Mouse (Mus musculus): ENCODE measurements around the gene Atpaf1. TPM values are rescaled to one million over a fixed set of nuclear protein-coding genes. Genes with fewer than 3 reads are reported as not detected.

Gene Atpaf1
- polyA plus RNA-seq, 1 experiment from 2014 or later = 36.8 TPM

- Histone ChIP-seq H3K4me1 (replicated peaks; ENCODE audit: control insufficient read depth, insufficient read depth, low read length) (peaks cover 6% of the 10 kb centered on the region), H3K27ac (ENCODE audit: low read length) (no peak overlapping the region), H3K27me3 (replicated peaks; ENCODE audit: control insufficient read depth, insufficient read depth, low read length) (no peaks in the 10 kb centered on the region), H3K9me3 (ENCODE audit: control insufficient read depth, low read length) (no peaks in the 10 kb centered on the region), H3K36me3 (ENCODE audit: control insufficient read depth, insufficient read depth) (no peaks in the 10 kb centered on the region), H3K4me3 (replicated peaks; ENCODE audit: low read length) (no peak overlapping the region), H3K9ac (replicated peaks; ENCODE audit: low read depth, low read length) (no peak overlapping the region), H3K4me2 (ENCODE audit: low read length) (no peak overlapping the region)
- WGBS = 79% methylated on average over 2 of the region's 2 CpGs
- no peak for ATAC-seq
Observed at GRCm38 (mm10) chr4:115835576-115835975, 51.0 kb downstream of the Atpaf1 start.

- no peak overlapping the region for H3K4me2 ChIP-seq (ENCODE audit: low read length)
Observed at GRCm38 (mm10) chr4:115838196-115838595, 53.6 kb downstream of the Atpaf1 start.

GRCm38 (mm10) chr4:115838696-115839641, 54.4 kb downstream of the Atpaf1 start, which contains the start of gene Mknk1:
TSS of gene Mknk1 (plus strand) at chr4:115839198.
- H3K27ac ChIP-seq (ENCODE audit: low read length) = no peak within 1 kb of the TSS

More at GRCm38 (mm10) chr4:115838196-115838595, 53.6 kb downstream of the Atpaf1 start:
- WGBS = 45% methylated on average over 4 of the region's 4 CpGs
- no peaks in the 10 kb centered on the region for H3K27me3 ChIP-seq (replicated peaks; ENCODE audit: control insufficient read depth, insufficient read depth, low read length)
- no peak overlapping the region for H3K4me3 ChIP-seq (replicated peaks; ENCODE audit: low read length)
- H3K27ac ChIP-seq (ENCODE audit: low read length) = no peak overlapping the region
- no peaks in the 10 kb centered on the region for H3K36me3 ChIP-seq (ENCODE audit: control insufficient read depth, insufficient read depth)
- H3K9me3 ChIP-seq (ENCODE audit: control insufficient read depth, low read length) = no peaks in the 10 kb centered on the region
- ATAC-seq = no peak
- no peak overlapping the region for H3K9ac ChIP-seq (replicated peaks; ENCODE audit: low read depth, low read length)
- peaks cover 6% of the 10 kb centered on the region for H3K4me1 ChIP-seq (replicated peaks; ENCODE audit: control insufficient read depth, insufficient read depth, low read length)

GRCm38 (mm10) chr4:115839956-115840355, 55.3 kb downstream of the Atpaf1 start:
- Histone ChIP-seq H3K9me3 (ENCODE audit: control insufficient read depth, low read length) (no peaks in the 10 kb centered on the region), H3K27ac (ENCODE audit: low read length) (no peak overlapping the region), H3K4me3 (replicated peaks; ENCODE audit: low read length) (no peak overlapping the region), H3K4me1 (replicated peaks; ENCODE audit: control insufficient read depth, insufficient read depth, low read length) (peaks cover 6% of the 10 kb centered on the region), H3K36me3 (ENCODE audit: control insufficient read depth, insufficient read depth) (no peaks in the 10 kb centered on the region), H3K27me3 (replicated peaks; ENCODE audit: control insufficient read depth, insufficient read depth, low read length) (no peaks in the 10 kb centered on the region), H3K9ac (replicated peaks; ENCODE audit: low read depth, low read length) (no peak overlapping the region), H3K4me2 (ENCODE audit: low read length) (peak overlapping the region; percentile 50; the same call in 1 of the 2 replicates)
- WGBS = 59% methylated on average over 4 of the region's 4 CpGs
- no peak for ATAC-seq

More at GRCm38 (mm10) chr4:115838696-115839641, 54.4 kb downstream of the Atpaf1 start, which contains the start of gene Mknk1:
- 2% methylated on average over 51 of the region's 51 CpGs for WGBS
- Histone ChIP-seq H3K9ac (replicated peaks; ENCODE audit: low read depth, low read length) (peak within 1 kb of the TSS; percentile 59), H3K4me3 (replicated peaks; ENCODE audit: low read length) (peak within 1 kb of the TSS; percentile 66), H3K4me2 (ENCODE audit: low read length) (peak within 1 kb of the TSS; percentile 50), H3K4me1 (replicated peaks; ENCODE audit: control insufficient read depth, insufficient read depth, low read length) (peaks cover 6% of the 10 kb centered on the region), H3K27me3 (replicated peaks; ENCODE audit: control insufficient read depth, insufficient read depth, low read length) (no peaks in the 10 kb centered on the region), H3K9me3 (ENCODE audit: control insufficient read depth, low read length) (no peaks in the 10 kb centered on the region), H3K36me3 (ENCODE audit: control insufficient read depth, insufficient read depth) (no peaks in the 10 kb centered on the region)
- ATAC-seq = peak; percentile 97

- no peak overlapping the region for H3K27ac ChIP-seq (ENCODE audit: low read length)
- no peak overlapping the region for H3K4me2 ChIP-seq (ENCODE audit: low read length)
- 90% methylated on average over 4 of the region's 4 CpGs for WGBS
- H3K27me3 ChIP-seq (replicated peaks; ENCODE audit: control insufficient read depth, insufficient read depth, low read length) = no peaks in the 10 kb centered on the region
- peaks cover 6% of the 10 kb centered on the region for H3K4me1 ChIP-seq (replicated peaks; ENCODE audit: control insufficient read depth, insufficient read depth, low read length)
- no peak overlapping the region for H3K9ac ChIP-seq (replicated peaks; ENCODE audit: low read depth, low read length)
- no peaks in the 10 kb centered on the region for H3K9me3 ChIP-seq (ENCODE audit: control insufficient read depth, low read length)
- ATAC-seq = no peak
- no peaks in the 10 kb centered on the region for H3K36me3 ChIP-seq (ENCODE audit: control insufficient read depth, insufficient read depth)
- no peak overlapping the region for H3K4me3 ChIP-seq (replicated peaks; ENCODE audit: low read length)
Observed at GRCm38 (mm10) chr4:115840842-115841241, 56.2 kb downstream of the Atpaf1 start.

GRCm38 (mm10) chr4:115846656-115847055, 62.0 kb downstream of the Atpaf1 start:
- Histone ChIP-seq H3K27me3 (replicated peaks; ENCODE audit: control insufficient read depth, insufficient read depth, low read length) (no peaks in the 10 kb centered on the region), H3K4me3 (replicated peaks; ENCODE audit: low read length) (no peak overlapping the region), H3K9me3 (ENCODE audit: control insufficient read depth, low read length) (no peaks in the 10 kb centered on the region), H3K4me1 (replicated peaks; ENCODE audit: control insufficient read depth, insufficient read depth, low read length) (peaks cover 9% of the 10 kb centered on the region; the same call in 1 of the 2 replicates), H3K36me3 (ENCODE audit: control insufficient read depth, insufficient read depth) (no peaks in the 10 kb centered on the region), H3K9ac (replicated peaks; ENCODE audit: low read depth, low read length) (no peak overlapping the region), H3K4me2 (ENCODE audit: low read length) (no peak overlapping the region), H3K27ac (ENCODE audit: low read length) (no peak overlapping the region)
- 52% methylated on average over 2 of the region's 2 CpGs for WGBS
- ATAC-seq = no peak

- Histone ChIP-seq H3K4me1 (replicated peaks; ENCODE audit: control insufficient read depth, insufficient read depth, low read length) (peaks cover 9% of the 10 kb centered on the region; the same call in 1 of the 2 replicates), H3K27ac (ENCODE audit: low read length) (no peak overlapping the region), H3K36me3 (ENCODE audit: control insufficient read depth, insufficient read depth) (no peaks in the 10 kb centered on the region), H3K4me2 (ENCODE audit: low read length) (no peak overlapping the region), H3K9ac (replicated peaks; ENCODE audit: low read depth, low read length) (no peak overlapping the region), H3K27me3 (replicated peaks; ENCODE audit: control insufficient read depth, insufficient read depth, low read length) (no peaks in the 10 kb centered on the region), H3K4me3 (replicated peaks; ENCODE audit: low read length) (no peak overlapping the region), H3K9me3 (ENCODE audit: control insufficient read depth, low read length) (no peaks in the 10 kb centered on the region)
- 0 out of 2 replicates have a peak, but pooled peaks have one; percentile 45 for ATAC-seq
- WGBS = 22% methylated on average over 5 of the region's 5 CpGs
Observed at GRCm38 (mm10) chr4:115847377-115847776, 62.8 kb downstream of the Atpaf1 start.

GRCm38 (mm10) chr4:115848083-115848482, 63.5 kb downstream of the Atpaf1 start:
- no peaks in the 10 kb centered on the region for H3K9me3 ChIP-seq (ENCODE audit: control insufficient read depth, low read length)
- WGBS = 100% methylated on average over 1 of the region's 1 CpGs
- H3K4me1 ChIP-seq (replicated peaks; ENCODE audit: control insufficient read depth, insufficient read depth, low read length) = peaks cover 9% of the 10 kb centered on the region; the same call in 1 of the 2 replicates
- no peaks in the 10 kb centered on the region for H3K36me3 ChIP-seq (ENCODE audit: control insufficient read depth, insufficient read depth)
- H3K4me2 ChIP-seq (ENCODE audit: low read length) = no peak overlapping the region
- H3K27ac ChIP-seq (ENCODE audit: low read length) = no peak overlapping the region
- H3K27me3 ChIP-seq (replicated peaks; ENCODE audit: control insufficient read depth, insufficient read depth, low read length) = no peaks in the 10 kb centered on the region
- H3K4me3 ChIP-seq (replicated peaks; ENCODE audit: low read length) = no peak overlapping the region
- H3K9ac ChIP-seq (replicated peaks; ENCODE audit: low read depth, low read length) = no peak overlapping the region
- no peak for ATAC-seq

- no peak overlapping the region for H3K9ac ChIP-seq (replicated peaks; ENCODE audit: low read depth, low read length)
- no peak overlapping the region for H3K4me2 ChIP-seq (ENCODE audit: low read length)
- H3K27me3 ChIP-seq (replicated peaks; ENCODE audit: control insufficient read depth, insufficient read depth, low read length) = no peaks in the 10 kb centered on the region
- no peak overlapping the region for H3K27ac ChIP-seq (ENCODE audit: low read length)
- whole genome bisulfite sequencing = 75% methylated on average over 8 of the region's 8 CpGs
- H3K4me3 ChIP-seq (replicated peaks; ENCODE audit: low read length) = no peak overlapping the region
- H3K36me3 ChIP-seq (ENCODE audit: control insufficient read depth, insufficient read depth) = no peaks in the 10 kb centered on the region
- H3K4me1 ChIP-seq (replicated peaks; ENCODE audit: control insufficient read depth, insufficient read depth, low read length) = peaks cover 9% of the 10 kb centered on the region; the same call in 1 of the 2 replicates
- no peaks in the 10 kb centered on the region for H3K9me3 ChIP-seq (ENCODE audit: control insufficient read depth, low read length)
- ATAC-seq = no peak
Observed at GRCm38 (mm10) chr4:115848990-115849677, 64.5 kb downstream of the Atpaf1 start.
